Mouse (Mus musculus) intestine, embryonic 16.5 days (tissue): ENCODE measurements around the gene Olfr905. TPM values are rescaled to one million over a fixed set of nuclear protein-coding genes. Genes with fewer than 3 reads are reported as not detected.

ENCODE experiments used
- polyA plus RNA-seq: library from polyadenylated mRNA; unstranded; fragments of >200 nt; fragmentation: Nextera tagmentation; extraction: Ambion mirVana; gene quantifications from 2 replicates; pipeline ENCODE4 v1.2.1, GENCODE M21; 2015

Gene Olfr905
- polyA plus RNA-seq, 1 experiment from 2014 or later = not detected

Other genes with a start within 250 kb of the Olfr905 start
- not detected in 2 replicates for gene Olfr143, start 218.3 kb upstream of the Olfr905 start, polyA plus RNA-seq
- not detected in 2 replicates for gene Olfr895, start 203.3 kb upstream of the Olfr905 start, polyA plus RNA-seq
- gene Olfr896-ps1, start 180.0 kb upstream of the Olfr905 start, polyA plus RNA-seq = not detected in 2 replicates
- not detected in 2 replicates for gene Olfr25, start 142.0 kb upstream of the Olfr905 start, polyA plus RNA-seq
- gene Olfr898, start 122.7 kb upstream of the Olfr905 start, polyA plus RNA-seq = not detected in 2 replicates
- gene Olfr250, start 104.2 kb upstream of the Olfr905 start, polyA plus RNA-seq = not detected in 2 replicates
- not detected in 2 replicates for gene Olfr251, start 94.0 kb upstream of the Olfr905 start, polyA plus RNA-seq
- gene Olfr147, start 69.4 kb upstream of the Olfr905 start, polyA plus RNA-seq = not detected in 2 replicates
- not detected in 2 replicates for gene Olfr901, start 41.7 kb upstream of the Olfr905 start, polyA plus RNA-seq
- gene Olfr902, start 23.5 kb upstream of the Olfr905 start, polyA plus RNA-seq = not detected in 2 replicates
- not detected in 2 replicates for gene Olfr904, start 8.0 kb upstream of the Olfr905 start, polyA plus RNA-seq
- not detected in 2 replicates for gene Olfr906, start 16.0 kb downstream of the Olfr905 start, polyA plus RNA-seq
- gene Olfr907, start 24.7 kb downstream of the Olfr905 start, polyA plus RNA-seq = not detected in 2 replicates
- not detected in 2 replicates for gene Olfr911-ps1, start 50.5 kb downstream of the Olfr905 start, polyA plus RNA-seq
- not detected in 2 replicates for gene Olfr910, start 66.7 kb downstream of the Olfr905 start, polyA plus RNA-seq
- gene Olfr912, start 109.1 kb downstream of the Olfr905 start, polyA plus RNA-seq = not detected in 2 replicates
- gene Olfr913, start 121.7 kb downstream of the Olfr905 start, polyA plus RNA-seq = not detected in 2 replicates
- not detected in 2 replicates for gene Olfr914, start 134.0 kb downstream of the Olfr905 start, polyA plus RNA-seq
- gene Olfr916, start 188.8 kb downstream of the Olfr905 start, polyA plus RNA-seq = not detected in 2 replicates
- gene Olfr917, start 194.7 kb downstream of the Olfr905 start, polyA plus RNA-seq = not detected in 2 replicates
- not detected in 2 replicates for gene Olfr918, start 203.5 kb downstream of the Olfr905 start, polyA plus RNA-seq
- gene Olfr919, start 232.6 kb downstream of the Olfr905 start, polyA plus RNA-seq = not detected in 2 replicates
- gene Vwa5a, start 247.2 kb downstream of the Olfr905 start, polyA plus RNA-seq = 15.4 and 16.3 TPM in 2 replicates